Mouse (Mus musculus) lung, postnatal 0 days (tissue): ENCODE results near the gene Grip2. TPM values are rescaled to one million over a fixed set of nuclear protein-coding genes. Genes with fewer than 3 reads are reported as not detected.

Source experiments
- ATAC-seq: fragments of 200-750 bp; cut with Nextera tagmentation; 2 replicates; pipeline ENCODE4 v1.8.0; 2017; ENCODE audit warnings: moderate library complexity
- DNase-seq: peaks from one replicate; pipeline ENCODE4 v3.0.0-alpha.2; 2016; ENCODE audit warnings: low spot score
- H3K27ac ChIP-seq: fragments of 300-500 bp; sonication (generic); 2 replicates; pipeline ENCODE4 v1.5.1; 2014; ENCODE audit warnings: antibody characterized with exemption, mild to moderate bottlenecking, low read length, mixed read lengths
- H3K27me3 ChIP-seq: fragments of 300-500 bp; sonication (generic); replicated peaks from 2 replicates; pipeline ENCODE4 v1.6.1; 2014; ENCODE audit warnings: low read length, mixed read lengths; ENCODE audit not compliant: insufficient read depth
- H3K36me3 ChIP-seq: fragments of 300-500 bp; sonication (generic); 2 replicates; pipeline ENCODE4 v1.6.1; 2014; ENCODE audit warnings: low read length, mixed read lengths; ENCODE audit not compliant: insufficient read depth
- H3K4me1 ChIP-seq: fragments of 300-500 bp; sonication (generic); 2 replicates; pipeline ENCODE4 v1.6.1; 2014; ENCODE audit warnings: antibody characterized with exemption, low read depth, low read length, mixed read lengths; ENCODE audit not compliant: insufficient read depth
- H3K4me2 ChIP-seq: fragments of 300-500 bp; sonication (generic); replicated peaks from 2 replicates; pipeline ENCODE4 v1.6.1; 2014; ENCODE audit warnings: low read depth, mild to moderate bottlenecking, low read length, moderate library complexity, mixed read lengths
- H3K4me3 ChIP-seq: fragments of 300-500 bp; sonication (generic); 2 replicates; pipeline ENCODE4 v1.5.1; 2014; ENCODE audit warnings: low read depth, low read length
- H3K9ac ChIP-seq: fragments of 300-500 bp; sonication (generic); replicated peaks from 2 replicates; pipeline ENCODE4 v1.6.1; 2014; ENCODE audit warnings: low read depth, mild to moderate bottlenecking
- H3K9me3 ChIP-seq: fragments of 300-500 bp; sonication (generic); 2 replicates; pipeline ENCODE4 v1.6.1; 2016; ENCODE audit warnings: low read length, mixed read lengths
- CTCF ChIP-seq: IDR thresholded peaks from 2 replicates; pipeline ENCODE4 v1.5.1; 2016; ENCODE audit warnings: antibody characterized with exemption, mild to moderate bottlenecking
- EP300 ChIP-seq: IDR thresholded peaks from 2 replicates; pipeline ENCODE4 v1.6.1; 2016; ENCODE audit warnings: antibody characterized with exemption, mild to moderate bottlenecking, control low read depth
- WGBS: fragments of 180-500 bp; shearing (Covaris S2); extraction: QIAGEN DNeasy Blood & Tissue Kit; methylation state at CpG from one replicate; pipeline ENCODE4 v1.1.7; 2014; 5-methylcytosine and 5-hydroxymethylcytosine counted together
- polyA plus RNA-seq: library from polyadenylated mRNA; unstranded; fragments of >200 nt; fragmentation: Nextera tagmentation; extraction: Ambion mirVana; gene quantifications from 2 replicates; pipeline ENCODE4 v1.2.1, GENCODE M21; 2015

Gene Grip2
- polyA plus RNA-seq, 1 experiment from 2014 or later = 0.16 TPM

DNA sequence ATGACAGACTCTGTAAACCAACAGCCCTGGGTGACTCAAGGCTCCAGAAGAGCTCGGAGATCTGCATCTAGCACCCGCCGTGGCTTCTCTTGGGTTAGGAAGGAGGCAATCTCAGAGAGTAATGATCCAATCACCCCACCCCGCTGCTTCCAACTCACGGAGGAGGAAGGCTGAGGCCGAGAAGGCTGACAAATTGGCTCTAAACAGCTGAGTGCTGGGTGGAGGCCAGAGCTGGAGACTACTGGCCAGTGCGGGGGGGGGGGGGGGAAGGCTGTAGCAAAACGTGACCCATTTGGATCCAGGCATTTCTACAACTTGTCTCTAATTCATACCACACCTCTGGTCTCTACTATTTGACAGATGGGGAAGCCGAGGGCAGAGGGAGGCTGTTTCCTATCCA, 47.8 kb downstream of the Grip2 start:
- DNase-seq = no peak
- TF ChIP-seq EP300 = no peak
- TF ChIP-seq CTCF = no peak
- H3K4me1 ChIP-seq = no peaks in the 10 kb centered on the region
- no peak for ATAC-seq
- no peak overlapping the region for H3K4me3 ChIP-seq
- 50% methylated on average over 8 of the region's 9 CpGs for WGBS
- no peaks in the 10 kb centered on the region for H3K27me3 ChIP-seq
- no peak overlapping the region for H3K27ac ChIP-seq
- H3K9ac ChIP-seq = no peak overlapping the region
- no peak overlapping the region for H3K4me2 ChIP-seq
- no peaks in the 10 kb centered on the region for H3K36me3 ChIP-seq
- no peaks in the 10 kb centered on the region for H3K9me3 ChIP-seq

DNA sequence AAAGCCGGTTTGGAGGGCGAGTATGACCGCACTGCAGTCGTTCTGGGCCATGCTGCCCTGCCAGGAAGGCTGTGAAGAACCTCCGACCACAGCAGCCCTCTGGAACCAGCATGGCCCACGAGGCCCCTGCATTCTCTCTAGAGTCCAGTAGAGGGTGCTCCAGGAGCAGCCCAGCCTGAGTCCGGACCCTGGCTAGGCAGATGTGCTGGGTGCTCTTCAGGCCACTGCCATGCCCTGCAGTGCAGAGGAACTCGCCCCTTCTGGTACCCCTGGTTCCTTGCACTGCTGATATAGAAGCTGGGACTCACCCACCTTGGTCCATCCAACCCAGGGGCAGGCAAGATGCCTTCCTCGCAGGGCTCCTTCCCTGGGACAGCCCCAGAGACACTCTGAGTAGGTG, 50.5 kb downstream of the Grip2 start:
- WGBS = 13% methylated on average over 9 of the region's 9 CpGs
- no peaks in the 10 kb centered on the region for H3K27me3 ChIP-seq
- peak; percentile 71 for ATAC-seq
- no peak overlapping the region for H3K27ac ChIP-seq
- H3K4me2 ChIP-seq = no peak overlapping the region
- DNase-seq = peak; percentile 60
- H3K4me1 ChIP-seq = no peaks in the 10 kb centered on the region
- H3K4me3 ChIP-seq = no peak overlapping the region
- H3K9me3 ChIP-seq = no peaks in the 10 kb centered on the region
- no peak overlapping the region for H3K9ac ChIP-seq
- TF ChIP-seq EP300 = no peak
- peak; percentile 88 for TF ChIP-seq CTCF
- no peaks in the 10 kb centered on the region for H3K36me3 ChIP-seq

DNA sequence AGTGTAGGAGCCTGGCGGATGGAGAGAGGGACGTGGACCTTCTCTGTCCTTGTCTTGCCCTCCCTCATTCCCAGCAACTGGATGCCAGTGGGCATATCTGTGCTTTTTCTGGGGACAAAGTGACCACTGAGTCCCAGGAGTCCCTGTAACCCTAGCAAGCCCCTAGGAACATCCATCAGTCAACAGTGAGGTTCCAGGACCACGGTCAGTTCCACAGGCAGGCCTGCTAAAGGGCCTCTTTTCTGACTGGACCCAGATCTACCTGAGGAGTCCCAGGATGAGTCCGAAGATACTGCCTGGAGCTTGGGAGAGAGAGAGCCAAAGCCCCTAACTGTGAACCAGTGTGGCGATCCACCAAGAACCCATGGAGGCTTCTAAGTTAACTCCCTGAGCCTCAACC, 53.1 kb downstream of the Grip2 start:
- DNase-seq (no peak), ATAC-seq (no peak)
- H3K4me1 ChIP-seq = no peaks in the 10 kb centered on the region
- H3K36me3 ChIP-seq = no peaks in the 10 kb centered on the region
- H3K9ac ChIP-seq = no peak overlapping the region
- TF ChIP-seq EP300 (no peak), CTCF (no peak)
- H3K27ac ChIP-seq = no peak overlapping the region
- 58% methylated on average over 5 of the region's 5 CpGs for WGBS
- no peak overlapping the region for H3K4me2 ChIP-seq
- H3K4me3 ChIP-seq = no peak overlapping the region
- no peaks in the 10 kb centered on the region for H3K27me3 ChIP-seq
- H3K9me3 ChIP-seq = no peaks in the 10 kb centered on the region

DNA sequence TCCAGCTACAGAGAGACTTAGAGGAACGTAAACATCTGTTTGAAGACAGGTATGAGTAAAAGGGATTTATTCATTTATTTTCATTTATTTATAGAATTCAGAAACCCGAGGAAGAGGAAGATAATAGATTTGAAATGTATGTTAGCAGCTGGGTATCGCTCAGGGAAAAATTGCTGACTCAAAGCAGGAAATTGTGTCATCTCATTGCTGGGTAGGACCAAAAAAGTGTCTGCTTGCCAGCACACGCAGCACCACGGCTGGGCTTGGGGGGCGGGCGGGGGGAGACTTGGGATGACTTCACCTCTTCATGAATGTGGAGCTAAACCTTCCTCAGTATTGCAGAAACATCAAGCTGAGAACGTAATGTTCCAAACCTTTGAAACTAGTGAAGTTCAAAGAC, 59.5 kb downstream of the Grip2 start:
- Histone ChIP-seq H3K4me2 (no peak overlapping the region), H3K27me3 (no peaks in the 10 kb centered on the region), H3K27ac (no peak overlapping the region), H3K9ac (no peak overlapping the region), H3K4me1 (no peaks in the 10 kb centered on the region), H3K36me3 (no peaks in the 10 kb centered on the region), H3K4me3 (no peak overlapping the region), H3K9me3 (no peaks in the 10 kb centered on the region)
- TF ChIP-seq EP300 = no peak
- no peak for TF ChIP-seq CTCF
- DNase-seq (peak; percentile 23), ATAC-seq (no peak; the same call in 1 of the 2 replicates)
- 58% methylated on average over 8 of the region's 8 CpGs for WGBS

DNA sequence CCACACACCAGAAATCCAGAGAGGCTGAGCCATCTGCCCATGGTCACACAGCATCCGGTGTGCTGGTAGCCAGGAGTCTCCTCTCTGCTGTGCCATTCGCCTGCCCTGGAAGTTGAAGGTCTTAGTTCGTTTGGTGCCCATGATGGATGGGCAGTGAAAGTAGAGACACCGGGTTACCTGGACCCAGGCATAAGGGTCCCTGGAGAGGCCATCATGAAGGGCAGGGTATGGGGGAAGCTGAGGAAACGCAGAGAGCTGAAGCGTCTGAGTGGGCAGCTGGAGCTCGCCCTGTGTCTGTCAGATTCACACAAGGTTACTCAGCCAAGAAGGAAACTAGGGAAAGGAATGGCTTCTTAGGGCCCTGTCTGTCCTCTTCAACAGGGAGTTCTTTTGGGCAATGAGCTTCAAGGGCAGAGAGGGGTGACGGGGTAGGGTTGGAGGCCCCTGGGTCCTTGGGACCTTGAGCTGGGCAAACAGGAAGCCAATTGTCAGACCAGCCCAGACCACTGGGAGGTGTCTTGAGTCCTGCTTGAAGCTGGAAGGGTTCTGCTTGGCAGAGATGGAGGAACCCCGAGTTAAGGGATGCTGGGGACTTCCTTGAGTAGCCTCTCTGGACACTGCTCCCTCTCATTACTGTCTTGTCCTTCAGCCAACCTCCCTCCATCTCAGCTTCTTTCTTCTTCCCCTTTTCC, 64.9 kb downstream of the Grip2 start:
- Histone ChIP-seq H3K27me3 (no peaks in the 10 kb centered on the region), H3K27ac (no peak overlapping the region), H3K4me3 (no peak overlapping the region), H3K9ac (no peak overlapping the region), H3K9me3 (no peaks in the 10 kb centered on the region), H3K4me2 (no peak overlapping the region), H3K4me1 (no peaks in the 10 kb centered on the region), H3K36me3 (peaks cover 11% of the 10 kb centered on the region)
- TF ChIP-seq CTCF (peak; percentile 42), EP300 (no peak)
- no peak for ATAC-seq
- WGBS = 66% methylated on average over 9 of the region's 9 CpGs
- DNase-seq = no peak

DNA sequence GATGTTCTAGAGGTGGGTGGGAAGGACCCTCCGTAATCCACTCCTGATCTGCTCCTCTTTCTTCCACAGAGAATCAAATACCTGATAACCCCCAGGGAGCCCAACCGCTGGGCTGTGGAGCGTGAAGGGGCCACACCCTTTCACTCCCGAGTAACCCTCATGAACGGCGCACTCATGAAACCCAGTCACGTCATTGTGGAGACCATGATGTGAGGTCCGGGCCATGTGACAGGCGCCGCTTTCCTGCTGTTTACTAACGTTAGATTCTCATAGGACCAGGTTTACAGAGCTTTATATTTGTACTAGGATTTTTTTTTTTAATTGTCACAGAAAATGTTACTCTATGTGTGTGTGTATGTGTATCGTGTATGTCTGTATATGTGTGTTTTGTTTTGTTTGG, 72.2 kb downstream of the Grip2 start:
- no peak for DNase-seq
- TF ChIP-seq EP300 = no peak
- no peak overlapping the region for H3K27ac ChIP-seq
- ATAC-seq = no peak
- no peaks in the 10 kb centered on the region for H3K27me3 ChIP-seq
- no peak overlapping the region for H3K4me2 ChIP-seq
- H3K36me3 ChIP-seq = peaks cover 24% of the 10 kb centered on the region
- H3K4me1 ChIP-seq = no peaks in the 10 kb centered on the region; the same call in 1 of the 2 replicates
- no peak overlapping the region for H3K9ac ChIP-seq
- H3K9me3 ChIP-seq = no peaks in the 10 kb centered on the region
- 81% methylated on average over 12 of the region's 12 CpGs for WGBS
- no peak overlapping the region for H3K4me3 ChIP-seq
